Mouse (Mus musculus): ENCODE measurements around the gene Rmnd5a. TPM values are rescaled to one million over a fixed set of nuclear protein-coding genes. Genes with fewer than 3 reads are reported as not detected.
A peak's percentile ranks its signal among the peaks of the same experiment; 100 is the strongest.

The Rmnd5a gene
- total RNA-seq, 1 experiment = 52.3 TPM

GRCm38 (mm10) chr6:71445560-71445959 lies 5.1 kb upstream of the Rmnd5a start:
- no peaks in the 10 kb centered on the region for H3K9me3 ChIP-seq (ENCODE audit: control insufficient read depth, insufficient read depth, low read depth, low read length)
- H3K27ac ChIP-seq (ENCODE audit: insufficient read depth, low read depth, low read length, poor library complexity, severe bottlenecking) = no peak overlapping the region
- TF ChIP-seq ZC3H11A (IDR thresholded peaks at IDR 0.05; ENCODE audit: borderline replicate concordance, low read depth, low read length) (no peak), MAFK (IDR thresholded peaks at IDR 0.05; ENCODE audit: insufficient read depth, low read depth, low read length) (no peak), HCFC1 (IDR thresholded peaks at IDR 0.05; ENCODE audit: borderline replicate concordance, insufficient read depth, low read length) (no peak), ZNF384 (IDR thresholded peaks at IDR 0.05; ENCODE audit: low read depth, low read length) (no peak), CHD2 (IDR thresholded peaks at IDR 0.05; ENCODE audit: low read depth, low read length) (no peak)
- no peak for DNase-seq (ENCODE audit: low read depth, low spot score)
- in situ Hi-C loops (cut with MboI; ENCODE audit: low sequenced_read_pairs in 2 of 2, unreplicated experiment in 2 of 2) = no loop called here
- no peak overlapping the region for H3K9ac ChIP-seq (ENCODE audit: insufficient read depth, low read depth, low read length, poor library complexity, severe bottlenecking)
- no peaks in the 10 kb centered on the region; a peak in 1 of 4 replicates for H3K4me1 ChIP-seq (ENCODE audit: control insufficient read depth in 2 of 2, insufficient read depth in 2 of 2, low read length in 2 of 2, poor library complexity in 1 of 2)
- no peaks in the 10 kb centered on the region for H3K36me3 ChIP-seq (ENCODE audit: control insufficient read depth, insufficient read depth, low read length, poor library complexity, severe bottlenecking)
- H3K4me3 ChIP-seq (ENCODE audit: insufficient read depth in 1 of 2, low read depth in 1 of 2, low read length in 2 of 2, poor library complexity in 1 of 2, severe bottlenecking in 1 of 2) = no peak overlapping the region

DNA sequence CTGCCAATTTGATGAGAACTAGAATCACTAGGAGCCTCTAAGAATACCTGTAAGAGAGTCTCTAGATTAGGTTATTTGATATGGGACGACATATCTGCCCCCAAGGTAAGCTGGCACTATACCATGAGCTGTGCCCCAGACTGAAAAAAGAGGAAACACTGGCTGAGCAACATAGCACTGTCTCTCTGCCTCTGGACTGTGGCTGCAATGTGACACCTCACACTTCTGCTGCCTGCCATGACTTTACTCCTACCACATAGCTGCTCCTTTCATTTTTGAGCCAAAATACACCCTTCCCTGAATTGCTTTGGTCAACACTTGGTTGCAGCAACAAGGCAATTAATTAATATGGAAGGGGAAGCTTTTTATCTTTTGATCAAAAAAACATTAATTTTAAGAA lies 4.3 kb upstream of the Rmnd5a start:
- H3K9ac ChIP-seq (ENCODE audit: insufficient read depth, low read depth, low read length, poor library complexity, severe bottlenecking) = no peak overlapping the region
- H3K4me1 ChIP-seq (ENCODE audit: control insufficient read depth in 2 of 2, insufficient read depth in 2 of 2, low read length in 2 of 2, poor library complexity in 1 of 2) = no peaks in the 10 kb centered on the region; a peak in 1 of 4 replicates
- no peaks in the 10 kb centered on the region for H3K9me3 ChIP-seq (ENCODE audit: control insufficient read depth, insufficient read depth, low read depth, low read length)
- in situ Hi-C loops (cut with MboI; ENCODE audit: low sequenced_read_pairs in 2 of 2, unreplicated experiment in 2 of 2) = no loop called here
- TF ChIP-seq ZNF384 (IDR thresholded peaks at IDR 0.05; ENCODE audit: low read depth, low read length) = no peak
- TF ChIP-seq ZC3H11A (IDR thresholded peaks at IDR 0.05; ENCODE audit: borderline replicate concordance, low read depth, low read length) = no peak
- H3K36me3 ChIP-seq (ENCODE audit: control insufficient read depth, insufficient read depth, low read length, poor library complexity, severe bottlenecking) = no peaks in the 10 kb centered on the region
- DNase-seq (ENCODE audit: low read depth, low spot score) = no peak
- no peak overlapping the region for H3K4me3 ChIP-seq (ENCODE audit: insufficient read depth in 1 of 2, low read depth in 1 of 2, low read length in 2 of 2, poor library complexity in 1 of 2, severe bottlenecking in 1 of 2)
- H3K27ac ChIP-seq (ENCODE audit: insufficient read depth, low read depth, low read length, poor library complexity, severe bottlenecking) = no peak overlapping the region

- Histone ChIP-seq H3K9ac (ENCODE audit: insufficient read depth, low read depth, low read length, poor library complexity, severe bottlenecking) (no peak overlapping the region), H3K9me3 (ENCODE audit: control insufficient read depth, insufficient read depth, low read depth, low read length) (no peaks in the 10 kb centered on the region), H3K4me3 (ENCODE audit: insufficient read depth in 1 of 2, low read depth in 1 of 2, low read length in 2 of 2, poor library complexity in 1 of 2, severe bottlenecking in 1 of 2) (no peak overlapping the region; a peak in 1 of 4 replicates), H3K4me1 (ENCODE audit: control insufficient read depth in 2 of 2, insufficient read depth in 2 of 2, low read length in 2 of 2, poor library complexity in 1 of 2) (no peaks in the 10 kb centered on the region; a peak in 1 of 4 replicates), H3K36me3 (ENCODE audit: control insufficient read depth, insufficient read depth, low read length, poor library complexity, severe bottlenecking) (no peaks in the 10 kb centered on the region), H3K27ac (ENCODE audit: insufficient read depth, low read depth, low read length, poor library complexity, severe bottlenecking) (no peak overlapping the region)
- DNase-seq (ENCODE audit: low read depth, low spot score) = no peak
- TF ChIP-seq HCFC1 (IDR thresholded peaks at IDR 0.05; ENCODE audit: borderline replicate concordance, insufficient read depth, low read length) (no peak), ZC3H11A (IDR thresholded peaks at IDR 0.05; ENCODE audit: borderline replicate concordance, low read depth, low read length) (no peak), ZNF384 (IDR thresholded peaks at IDR 0.05; ENCODE audit: low read depth, low read length) (no peak), MAFK (IDR thresholded peaks at IDR 0.05; ENCODE audit: insufficient read depth, low read depth, low read length) (no peak), CHD2 (IDR thresholded peaks at IDR 0.05; ENCODE audit: low read depth, low read length) (no peak)
- in situ Hi-C loops (cut with MboI; ENCODE audit: low sequenced_read_pairs in 2 of 2, unreplicated experiment in 2 of 2) = no loop called here
Observed at GRCm38 (mm10) chr6:71442130-71442529, 1.7 kb upstream of the Rmnd5a start.

GRCm38 (mm10) chr6:71441251-71441580 lies 779 bp upstream of the Rmnd5a start:
- Histone ChIP-seq H3K4me3 (ENCODE audit: insufficient read depth in 1 of 2, low read depth in 1 of 2, low read length in 2 of 2, poor library complexity in 1 of 2, severe bottlenecking in 1 of 2) (peak overlapping the region; percentile 69 to 72), H3K9ac (ENCODE audit: insufficient read depth, low read depth, low read length, poor library complexity, severe bottlenecking) (peak overlapping the region; percentile 75), H3K9me3 (ENCODE audit: control insufficient read depth, insufficient read depth, low read depth, low read length) (no peaks in the 10 kb centered on the region), H3K36me3 (ENCODE audit: control insufficient read depth, insufficient read depth, low read length, poor library complexity, severe bottlenecking) (no peaks in the 10 kb centered on the region), H3K27ac (ENCODE audit: insufficient read depth, low read depth, low read length, poor library complexity, severe bottlenecking) (peak overlapping the region; percentile 75; the same call in 1 of the 2 replicates), H3K4me1 (ENCODE audit: control insufficient read depth in 2 of 2, insufficient read depth in 2 of 2, low read length in 2 of 2, poor library complexity in 1 of 2) (no peaks in the 10 kb centered on the region; a peak in 1 of 4 replicates)
- DNase-seq (ENCODE audit: low read depth, low spot score) = no peak
- in situ Hi-C loops (cut with MboI; ENCODE audit: low sequenced_read_pairs in 2 of 2, unreplicated experiment in 2 of 2) = no loop called here
- TF ChIP-seq HCFC1 (IDR thresholded peaks at IDR 0.05; ENCODE audit: borderline replicate concordance, insufficient read depth, low read length) = no peak
- no peak for TF ChIP-seq MAFK (IDR thresholded peaks at IDR 0.05; ENCODE audit: insufficient read depth, low read depth, low read length)
- no peak for TF ChIP-seq ZNF384 (IDR thresholded peaks at IDR 0.05; ENCODE audit: low read depth, low read length)
- no peak for TF ChIP-seq ZC3H11A (IDR thresholded peaks at IDR 0.05; ENCODE audit: borderline replicate concordance, low read depth, low read length)

- Histone ChIP-seq H3K9ac (ENCODE audit: insufficient read depth, low read depth, low read length, poor library complexity, severe bottlenecking) (peak overlapping the region; percentile 95), H3K27ac (ENCODE audit: insufficient read depth, low read depth, low read length, poor library complexity, severe bottlenecking) (peak overlapping the region; percentile 70), H3K9me3 (ENCODE audit: control insufficient read depth, insufficient read depth, low read depth, low read length) (no peaks in the 10 kb centered on the region), H3K4me3 (ENCODE audit: insufficient read depth in 1 of 2, low read depth in 1 of 2, low read length in 2 of 2, poor library complexity in 1 of 2, severe bottlenecking in 1 of 2) (peak overlapping the region; percentile 90 to 93), H3K36me3 (ENCODE audit: control insufficient read depth, insufficient read depth, low read length, poor library complexity, severe bottlenecking) (no peaks in the 10 kb centered on the region), H3K4me1 (ENCODE audit: control insufficient read depth in 2 of 2, insufficient read depth in 2 of 2, low read length in 2 of 2, poor library complexity in 1 of 2) (no peaks in the 10 kb centered on the region; a peak in 1 of 4 replicates)
- in situ Hi-C loops (cut with MboI; ENCODE audit: low sequenced_read_pairs in 2 of 2, unreplicated experiment in 2 of 2) = no loop called here
- DNase-seq (ENCODE audit: low read depth, low spot score) = no peak
- TF ChIP-seq ZC3H11A (IDR thresholded peaks at IDR 0.05; ENCODE audit: borderline replicate concordance, low read depth, low read length) (no peak), MAFK (IDR thresholded peaks at IDR 0.05; ENCODE audit: insufficient read depth, low read depth, low read length) (no peak), HCFC1 (IDR thresholded peaks at IDR 0.05; ENCODE audit: borderline replicate concordance, insufficient read depth, low read length) (no peak)
Observed at GRCm38 (mm10) chr6:71440217-71440491, 283 bp downstream of the Rmnd5a start.
